Mouse (Mus musculus) C2C12 (cell line): ENCODE results near the gene Nlrp6. TPM values are rescaled to one million over a fixed set of nuclear protein-coding genes. Genes with fewer than 3 reads are reported as not detected.

Experiments used
- H3K27me3 ChIP-seq: one replicate; pipeline ENCODE4 v1.6.1; 2011; ENCODE audit not compliant: control insufficient read depth, insufficient read depth, insufficient read length
- H3K36me3 ChIP-seq: one replicate; pipeline ENCODE4 v1.6.1; 2011; ENCODE audit not compliant: control insufficient read depth, insufficient read depth
- H3K4me3 ChIP-seq: one replicate; pipeline ENCODE4 v1.5.1; 2011; ENCODE audit warnings: mild to moderate bottlenecking, control low read depth; ENCODE audit not compliant: poor library complexity, insufficient read depth, severe bottlenecking
- H3K79me2 ChIP-seq: one replicate; pipeline ENCODE4 v1.6.1; 2011; ENCODE audit not compliant: control insufficient read depth, insufficient read depth
- H3K79me3 ChIP-seq: one replicate; pipeline ENCODE4 v1.6.1; 2011; ENCODE audit warnings: low read depth, control low read depth
- H3ac ChIP-seq: one replicate; pipeline ENCODE3; 2011; ENCODE audit warnings: low read depth; ENCODE audit not compliant: control insufficient read depth, insufficient read length
- CEBPB ChIP-seq: IDR thresholded peaks from one replicate; pipeline ENCODE4 v1.6.1; 2011; ENCODE audit warnings: low read depth, mild to moderate bottlenecking, control low read depth, moderate library complexity
- CTCF ChIP-seq: IDR thresholded peaks from one replicate; pipeline ENCODE4 v1.5.1; 2011; ENCODE audit not compliant: control insufficient read depth, insufficient read depth, insufficient read length
- FOSL1 ChIP-seq: IDR thresholded peaks from one replicate; pipeline ENCODE4 v1.8.0; 2011; ENCODE audit warnings: mild to moderate bottlenecking, low read length; ENCODE audit not compliant: poor library complexity, insufficient read depth, severe bottlenecking
- MAX ChIP-seq: IDR thresholded peaks from one replicate; pipeline ENCODE4 v1.6.1; 2011; ENCODE audit warnings: mild to moderate bottlenecking, control low read depth
- MYOD1 ChIP-seq: IDR thresholded peaks from one replicate; pipeline ENCODE4 v1.6.1; 2011; ENCODE audit warnings: low read depth; ENCODE audit not compliant: control insufficient read depth, insufficient read length
- MYOG ChIP-seq: IDR thresholded peaks from one replicate; pipeline ENCODE4 v1.6.1; 2011; ENCODE audit not compliant: control insufficient read depth, insufficient read length; ENCODE audit errors: extremely low read depth
- USF1 ChIP-seq: IDR thresholded peaks from one replicate; pipeline ENCODE4 v1.6.1; 2011; ENCODE audit warnings: low read depth, mild to moderate bottlenecking, control low read depth, moderate library complexity
- polyA plus RNA-seq: library from polyadenylated mRNA; unstranded; fragments of >200 nt; fragmentation: generic; extraction: Trizol; gene quantifications from one replicate; pipeline ENCODE4 v1.2.1, GENCODE M21; 2012; ENCODE audit warnings: missing spikeins

The Nlrp6 gene
- polyA plus RNA-seq, 1 experiment: 0.01 TPM

GRCm38 (mm10) chr7:140921225-140921975, 698 bp downstream of the Nlrp6 start:
- Histone ChIP-seq H3K36me3 (no peaks in the 10 kb centered on the region), H3K79me2 (no peaks in the 10 kb centered on the region), H3K79me3 (no peaks in the 10 kb centered on the region), H3ac (no peak overlapping the region), H3K27me3 (peaks cover 59% of the 10 kb centered on the region), H3K4me3 (no peak overlapping the region)
- TF ChIP-seq CEBPB (no peak), MYOD1 (no peak), CTCF (no peak), MAX (no peak), MYOG (no peak), FOSL1 (no peak), USF1 (no peak)

- H3K4me3 ChIP-seq: no peak overlapping the region
- H3K36me3 ChIP-seq: no peaks in the 10 kb centered on the region
- H3ac ChIP-seq: no peak overlapping the region
- H3K79me2 ChIP-seq: no peaks in the 10 kb centered on the region
- no peak for TF ChIP-seq MYOG
- no peak for TF ChIP-seq CEBPB
- no peak for TF ChIP-seq FOSL1
- no peak for TF ChIP-seq CTCF
- TF ChIP-seq USF1: no peak
- no peak for TF ChIP-seq MYOD1
- TF ChIP-seq MAX: no peak
- H3K27me3 ChIP-seq: peaks cover 63% of the 10 kb centered on the region
- no peaks in the 10 kb centered on the region for H3K79me3 ChIP-seq
These were observed 1.8 kb downstream of the Nlrp6 start for GRCm38 (mm10) chr7:140922398-140923069.

GRCm38 (mm10) chr7:140923070-140923775, 2.5 kb downstream of the Nlrp6 start:
- TF ChIP-seq CEBPB: no peak
- no peak for TF ChIP-seq FOSL1
- TF ChIP-seq MYOG: no peak
- TF ChIP-seq CTCF: no peak
- no peak for TF ChIP-seq USF1
- Histone ChIP-seq H3K79me3 (no peaks in the 10 kb centered on the region), H3K79me2 (no peaks in the 10 kb centered on the region), H3K27me3 (peaks cover 66% of the 10 kb centered on the region), H3K4me3 (no peak overlapping the region), H3K36me3 (no peaks in the 10 kb centered on the region), H3ac (no peak overlapping the region)

GRCm38 (mm10) chr7:140927181-140927580, 6.5 kb downstream of the Nlrp6 start:
- no peaks in the 10 kb centered on the region for H3K79me2 ChIP-seq
- H3K27me3 ChIP-seq: peaks cover 40% of the 10 kb centered on the region
- no peak overlapping the region for H3ac ChIP-seq
- no peaks in the 10 kb centered on the region for H3K79me3 ChIP-seq
- no peak overlapping the region for H3K4me3 ChIP-seq
- no peaks in the 10 kb centered on the region for H3K36me3 ChIP-seq
- TF ChIP-seq CEBPB (no peak), FOSL1 (no peak), MYOD1 (no peak)

GRCm38 (mm10) chr7:140938436-140938835, 17.7 kb downstream of the Nlrp6 start:
- Histone ChIP-seq H3ac (no peak overlapping the region), H3K4me3 (no peak overlapping the region), H3K79me3 (no peaks in the 10 kb centered on the region), H3K79me2 (no peaks in the 10 kb centered on the region), H3K27me3 (peaks cover 13% of the 10 kb centered on the region), H3K36me3 (no peaks in the 10 kb centered on the region)
- no peak for TF ChIP-seq USF1

- H3ac ChIP-seq: no peak overlapping the region
- no peak for TF ChIP-seq FOSL1
- TF ChIP-seq CEBPB: no peak
- no peak for TF ChIP-seq CTCF
- TF ChIP-seq MAX: no peak
- TF ChIP-seq MYOG: no peak
- TF ChIP-seq MYOD1: no peak
- no peak for TF ChIP-seq USF1
- H3K27me3 ChIP-seq: peaks cover 13% of the 10 kb centered on the region
- H3K79me3 ChIP-seq: no peaks in the 10 kb centered on the region
- no peaks in the 10 kb centered on the region for H3K79me2 ChIP-seq
- no peak overlapping the region for H3K4me3 ChIP-seq
- H3K36me3 ChIP-seq: peaks cover 4% of the 10 kb centered on the region
These were observed 18.2 kb downstream of the Nlrp6 start for GRCm38 (mm10) chr7:140938896-140939295.
